Mouse (Mus musculus): ENCODE data around the gene Cmip.

Gene Cmip

DNA sequence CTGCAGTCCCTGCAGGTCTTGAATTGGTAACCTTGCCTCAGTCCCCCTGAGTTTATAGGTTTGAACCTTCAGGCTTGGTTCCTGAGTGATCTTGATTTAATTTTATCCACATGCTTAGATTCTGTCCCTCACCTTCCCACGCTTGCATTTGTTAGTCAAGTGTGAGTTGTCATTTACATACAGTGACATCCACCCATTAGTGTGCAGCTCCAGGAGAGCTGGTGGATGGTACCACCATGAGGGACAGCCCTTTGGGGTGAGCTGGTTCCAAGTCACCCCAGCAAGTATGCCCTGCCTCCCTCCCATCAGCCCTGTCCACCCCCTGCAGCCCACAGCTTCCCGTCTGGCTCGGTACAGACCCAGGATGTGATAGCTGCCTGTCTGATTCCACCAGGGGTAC lies 117.2 kb downstream of the Cmip start:
- no peak for DNase-seq (ENCODE audit: low spot score in 2 of 2)

- no peak for DNase-seq (ENCODE audit: low spot score in 2 of 2)
These were observed 120.1 kb downstream of the Cmip start for GRCm38 (mm10) chr8:117376997-117377396.

GRCm38 (mm10) chr8:117378625-117379024 lies 121.8 kb downstream of the Cmip start:
- no peak for DNase-seq (ENCODE audit: low spot score in 2 of 2)

DNA sequence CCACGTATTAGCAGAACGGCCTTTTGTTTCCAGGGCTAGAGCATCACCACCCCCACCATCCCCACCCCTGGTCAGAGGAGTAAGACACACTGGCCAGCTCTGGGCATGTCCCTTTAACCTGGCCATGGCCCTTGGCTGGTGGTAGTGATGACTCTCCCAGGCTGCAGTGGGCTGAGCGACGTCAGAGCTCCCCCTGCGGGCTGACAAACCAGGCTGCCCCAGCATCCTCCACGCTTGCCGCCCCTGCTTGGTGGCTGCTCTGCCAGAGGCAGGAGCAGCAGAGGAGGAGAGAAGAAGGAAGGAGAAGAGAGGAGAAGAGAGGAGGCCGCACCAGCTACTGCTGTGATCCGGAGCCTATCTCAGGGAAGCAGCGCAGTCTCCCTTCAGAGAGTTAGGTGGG lies 122.3 kb downstream of the Cmip start:
- peak; percentile 64 to 78 for DNase-seq (ENCODE audit: low spot score in 2 of 2)

DNA sequence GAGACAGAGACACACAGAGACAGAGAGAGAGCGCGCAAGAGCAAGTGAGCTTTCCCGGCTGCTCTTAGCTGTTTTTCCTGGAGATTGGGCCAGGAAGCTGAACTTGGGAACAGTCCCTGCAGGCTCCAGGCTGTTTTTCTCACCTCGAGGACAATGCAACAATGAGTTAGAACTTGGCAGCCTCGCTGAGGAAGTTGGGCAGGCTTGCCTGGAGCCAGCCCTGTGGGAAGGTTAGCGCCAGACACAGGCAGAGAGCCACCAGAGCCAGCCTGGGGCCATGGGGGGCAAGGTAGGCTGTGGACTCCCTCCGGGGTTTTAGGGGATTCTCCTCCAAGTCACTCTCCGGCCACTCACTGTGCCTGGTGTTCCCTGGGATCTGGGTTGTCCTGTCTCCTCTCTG lies 123.9 kb downstream of the Cmip start:
- no peak for DNase-seq (ENCODE audit: low spot score in 2 of 2)

DNA sequence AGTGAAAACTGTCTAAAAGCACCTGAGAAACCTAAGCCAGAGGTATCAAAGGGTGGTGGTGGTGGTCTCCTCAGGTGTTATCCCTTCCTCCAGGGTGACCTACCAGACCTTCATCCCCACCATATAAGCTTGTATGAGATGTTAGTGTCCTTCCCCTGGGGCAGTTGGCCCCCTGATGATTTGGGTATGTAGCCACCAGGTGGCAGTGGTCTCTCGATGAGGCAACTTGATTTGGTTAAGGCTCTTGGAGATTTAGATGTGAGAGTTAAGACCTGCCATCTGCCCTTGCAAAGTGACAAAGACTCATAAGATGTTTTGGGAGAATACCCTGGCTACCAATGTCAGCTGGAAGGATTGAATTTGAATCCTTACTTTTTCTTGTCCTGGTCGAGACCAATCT lies 129.3 kb downstream of the Cmip start:
- no peak for DNase-seq (ENCODE audit: low spot score in 2 of 2)

- no peak for DNase-seq (ENCODE audit: low spot score in 2 of 2)
These were observed 130.8 kb downstream of the Cmip start for GRCm38 (mm10) chr8:117387642-117388041.

- no peak for DNase-seq (ENCODE audit: low spot score in 2 of 2)
These were observed 131.5 kb downstream of the Cmip start for GRCm38 (mm10) chr8:117388370-117388769.

- no peak for DNase-seq (ENCODE audit: low spot score in 2 of 2)
These were observed 137.0 kb downstream of the Cmip start for GRCm38 (mm10) chr8:117393853-117394252.

- peak; percentile 37 to 62 for DNase-seq (ENCODE audit: low spot score in 2 of 2)
These were observed 138.2 kb downstream of the Cmip start for GRCm38 (mm10) chr8:117395055-117395454.

DNA sequence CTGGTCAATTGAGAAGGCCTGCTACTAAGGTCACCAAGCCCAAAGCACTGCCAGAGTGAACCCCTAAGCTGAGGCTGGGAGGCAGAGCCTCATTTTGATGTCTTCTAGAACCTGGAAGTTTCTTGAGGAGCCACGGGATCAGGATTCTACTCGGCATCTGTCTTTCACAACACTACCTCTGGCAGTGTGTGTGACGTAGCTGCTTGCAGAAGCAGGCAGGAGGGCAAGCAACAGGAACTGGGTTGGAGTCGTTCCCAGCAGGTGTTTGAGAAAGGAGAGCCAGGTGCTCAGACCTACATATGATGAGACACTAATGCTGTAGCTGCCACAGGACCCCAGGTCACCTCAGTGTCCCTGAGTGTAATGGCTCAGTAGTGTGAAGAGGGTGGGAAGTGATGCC lies 140.0 kb downstream of the Cmip start:
- no peak for DNase-seq (ENCODE audit: low spot score in 2 of 2)

DNA sequence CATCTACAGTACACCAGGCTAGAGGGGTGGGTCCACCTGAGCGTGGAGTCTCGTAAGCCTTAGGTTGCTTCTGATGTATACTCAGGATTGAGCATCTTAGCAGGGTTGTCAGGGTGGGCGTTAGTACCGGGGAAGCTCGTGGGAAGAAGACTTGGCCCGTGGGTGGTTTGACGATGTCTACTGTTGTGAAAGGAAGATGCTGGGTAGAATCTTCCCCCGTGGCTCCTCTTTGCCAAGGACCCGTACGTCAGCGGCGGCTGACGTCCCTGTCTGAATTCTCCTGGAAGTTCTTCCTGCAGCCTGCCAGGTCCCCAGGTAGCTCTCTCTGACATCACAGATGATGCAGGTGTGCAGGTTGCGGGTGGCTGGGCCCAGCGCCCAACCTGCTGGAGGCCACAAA lies 140.9 kb downstream of the Cmip start:
- DNase-seq (ENCODE audit: low spot score in 2 of 2): no peak

DNA sequence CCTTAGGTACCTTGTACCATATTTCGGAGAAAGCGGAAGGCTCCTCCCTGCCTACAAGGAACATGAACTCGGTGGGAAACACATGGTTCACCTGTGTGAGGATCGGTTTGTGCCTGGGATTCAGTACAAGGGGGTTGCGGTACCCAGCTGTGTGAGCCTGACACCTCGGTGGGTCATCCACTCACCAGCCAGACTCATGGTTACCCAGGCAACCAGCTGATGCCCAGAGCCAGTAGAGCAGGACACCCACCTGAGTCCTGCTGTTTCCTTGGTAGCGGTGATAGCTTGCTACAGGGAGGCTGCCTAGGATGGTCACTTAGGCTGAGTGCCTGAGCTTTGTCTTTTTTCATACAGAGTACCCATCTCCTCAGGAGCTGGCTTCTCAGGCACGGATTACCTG lies 142.4 kb downstream of the Cmip start:
- DNase-seq (ENCODE audit: low spot score in 2 of 2): no peak

DNA sequence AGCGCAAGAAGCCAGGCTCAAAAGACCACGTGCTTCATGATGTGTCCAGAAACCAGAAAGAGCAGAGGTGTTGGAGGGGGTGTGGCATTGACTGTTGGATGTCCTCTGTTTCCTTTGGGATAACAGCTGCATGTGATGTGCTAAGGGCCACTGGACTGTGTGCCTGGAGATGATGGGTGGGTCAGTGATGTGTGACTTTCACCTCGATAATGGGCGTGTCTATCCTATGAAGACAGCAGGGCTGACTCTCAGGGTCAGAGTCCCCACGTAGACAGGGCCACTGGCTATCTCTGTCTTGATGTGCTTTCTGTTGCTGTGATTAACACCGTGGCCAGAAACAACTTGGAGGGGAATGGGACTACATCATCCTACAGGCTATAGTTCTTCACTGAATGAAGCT lies 144.0 kb downstream of the Cmip start:
- DNase-seq (ENCODE audit: low spot score in 2 of 2): no peak

DNA sequence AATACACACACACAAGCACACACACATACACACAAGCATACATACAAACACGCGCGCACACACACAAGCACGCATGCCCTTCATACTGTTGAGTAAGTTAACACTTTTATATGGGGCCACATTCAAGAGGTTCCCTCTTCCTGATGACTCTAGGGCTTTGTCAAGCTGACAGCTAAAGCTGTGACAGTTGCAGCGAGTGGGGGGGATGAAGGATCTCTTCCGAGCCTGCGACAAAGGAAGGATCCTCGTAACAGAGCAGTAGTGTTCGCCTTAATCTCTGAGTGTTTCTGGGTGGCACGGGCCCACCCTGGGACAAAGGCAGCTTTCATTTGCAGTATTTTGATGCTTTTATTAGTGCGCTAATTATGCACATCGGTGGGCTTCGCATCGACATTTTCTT lies 145.0 kb downstream of the Cmip start:
- no peak for DNase-seq (ENCODE audit: low spot score in 2 of 2)

- no peak for DNase-seq (ENCODE audit: low spot score in 2 of 2)
These were observed 146.2 kb downstream of the Cmip start for GRCm38 (mm10) chr8:117402911-117403704.

DNA sequence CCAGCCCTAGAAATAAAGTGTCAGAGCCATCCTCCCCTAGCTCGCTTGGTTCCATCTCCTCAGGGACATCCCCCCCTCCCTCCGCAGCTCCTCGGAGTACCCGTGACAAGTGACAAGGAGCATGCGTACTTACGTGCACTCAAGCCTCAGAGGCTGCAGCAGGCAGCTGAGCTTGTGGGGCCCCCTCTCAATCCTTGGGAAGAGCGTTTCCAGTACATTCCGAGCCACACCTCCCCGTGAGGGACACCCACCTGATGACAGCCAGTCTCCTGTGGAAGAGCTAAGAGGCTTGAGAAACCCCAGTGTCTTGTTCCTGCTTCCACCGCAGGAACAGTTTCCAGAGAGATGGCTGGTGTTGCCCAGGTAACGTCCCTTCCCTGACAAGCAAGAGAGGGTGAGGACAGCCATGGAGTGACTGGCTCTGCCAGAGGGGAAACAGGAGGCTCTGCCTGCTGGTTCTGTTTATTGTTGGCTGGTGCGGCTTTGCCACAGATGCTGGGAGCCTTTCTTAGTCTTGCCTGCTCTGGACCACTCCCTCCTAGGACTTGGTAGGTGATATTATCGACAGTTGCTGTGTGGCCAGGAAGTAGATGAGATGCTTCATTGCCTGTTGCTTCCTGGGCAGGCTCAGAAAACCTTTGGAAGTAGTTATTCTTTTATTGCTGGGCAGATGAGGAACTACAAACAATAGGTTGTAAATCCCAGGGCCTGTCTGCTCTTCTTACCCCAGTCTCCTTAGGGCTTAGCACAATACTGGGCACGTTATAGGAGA lies 147.0 kb downstream of the Cmip start:
- DNase-seq (ENCODE audit: low spot score in 2 of 2): no peak

DNA sequence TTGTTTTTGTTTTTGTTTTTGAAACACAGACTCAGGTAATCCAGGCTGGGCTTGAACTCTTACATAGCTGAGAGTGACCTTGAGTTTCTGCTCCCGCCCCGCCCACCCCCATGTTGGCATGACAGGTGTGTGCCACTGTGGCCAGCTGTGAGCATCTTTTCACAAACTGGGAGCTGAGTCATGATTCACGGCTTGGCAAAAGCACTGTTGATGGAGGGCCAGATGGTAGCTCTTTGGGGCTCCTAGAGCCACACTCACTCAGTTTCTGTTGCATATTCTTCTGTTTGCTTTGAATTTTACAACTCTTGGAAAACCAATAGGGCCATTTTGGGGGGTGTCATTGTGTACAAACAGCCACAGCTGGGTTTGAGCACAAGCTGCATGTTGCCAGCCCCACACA lies 149.2 kb downstream of the Cmip start:
- no peak for DNase-seq (ENCODE audit: low spot score in 2 of 2)

GRCm38 (mm10) chr8:117408634-117409033 lies 151.8 kb downstream of the Cmip start:
- no peak for DNase-seq (ENCODE audit: low spot score in 2 of 2)

- DNase-seq (ENCODE audit: low spot score in 2 of 2): no peak
These were observed 152.2 kb downstream of the Cmip start for GRCm38 (mm10) chr8:117409056-117409455.

DNA sequence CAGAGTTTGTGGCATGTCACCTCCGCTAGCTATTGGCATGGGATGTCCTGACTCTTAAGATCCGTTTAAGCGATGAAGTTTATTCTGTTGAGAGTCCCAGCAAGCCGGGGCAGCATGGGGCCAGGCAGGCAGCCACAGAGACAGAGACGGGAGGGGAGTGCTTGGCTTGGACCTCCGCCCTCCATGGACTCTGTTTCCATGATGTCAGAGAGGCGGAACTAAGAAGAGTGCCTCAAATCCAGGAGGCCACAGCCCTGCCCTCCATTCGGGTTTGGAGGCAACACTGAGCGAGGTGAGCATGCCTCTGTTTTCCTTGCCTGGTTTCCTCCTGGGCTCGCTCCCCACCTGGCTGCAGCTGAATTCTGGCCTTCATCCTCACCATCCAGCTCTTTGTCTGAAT lies 153.5 kb downstream of the Cmip start:
- DNase-seq (ENCODE audit: low spot score in 2 of 2): no peak

- DNase-seq (ENCODE audit: low spot score in 2 of 2): no peak
These were observed 154.0 kb downstream of the Cmip start for GRCm38 (mm10) chr8:117410901-117411300.

- no peak for DNase-seq (ENCODE audit: low spot score in 2 of 2)
These were observed 155.4 kb downstream of the Cmip start for GRCm38 (mm10) chr8:117412232-117412631.

Measured in frontal cortex, postnatal 25 days (tissue).